Mouse (Mus musculus): ENCODE results near the gene Zan. TPM values are rescaled to one million over a fixed set of nuclear protein-coding genes. Genes with fewer than 3 reads are reported as not detected.
"Not testable (repeated sequence)": the region's sequence is repeated elsewhere in the genome, so short reads cannot be mapped to it uniquely, and the experiment has no call there.

Zan gene
- total RNA-seq, 2 experiments from 2014 or later, result 0.20 to 0.36 TPM

DNA sequence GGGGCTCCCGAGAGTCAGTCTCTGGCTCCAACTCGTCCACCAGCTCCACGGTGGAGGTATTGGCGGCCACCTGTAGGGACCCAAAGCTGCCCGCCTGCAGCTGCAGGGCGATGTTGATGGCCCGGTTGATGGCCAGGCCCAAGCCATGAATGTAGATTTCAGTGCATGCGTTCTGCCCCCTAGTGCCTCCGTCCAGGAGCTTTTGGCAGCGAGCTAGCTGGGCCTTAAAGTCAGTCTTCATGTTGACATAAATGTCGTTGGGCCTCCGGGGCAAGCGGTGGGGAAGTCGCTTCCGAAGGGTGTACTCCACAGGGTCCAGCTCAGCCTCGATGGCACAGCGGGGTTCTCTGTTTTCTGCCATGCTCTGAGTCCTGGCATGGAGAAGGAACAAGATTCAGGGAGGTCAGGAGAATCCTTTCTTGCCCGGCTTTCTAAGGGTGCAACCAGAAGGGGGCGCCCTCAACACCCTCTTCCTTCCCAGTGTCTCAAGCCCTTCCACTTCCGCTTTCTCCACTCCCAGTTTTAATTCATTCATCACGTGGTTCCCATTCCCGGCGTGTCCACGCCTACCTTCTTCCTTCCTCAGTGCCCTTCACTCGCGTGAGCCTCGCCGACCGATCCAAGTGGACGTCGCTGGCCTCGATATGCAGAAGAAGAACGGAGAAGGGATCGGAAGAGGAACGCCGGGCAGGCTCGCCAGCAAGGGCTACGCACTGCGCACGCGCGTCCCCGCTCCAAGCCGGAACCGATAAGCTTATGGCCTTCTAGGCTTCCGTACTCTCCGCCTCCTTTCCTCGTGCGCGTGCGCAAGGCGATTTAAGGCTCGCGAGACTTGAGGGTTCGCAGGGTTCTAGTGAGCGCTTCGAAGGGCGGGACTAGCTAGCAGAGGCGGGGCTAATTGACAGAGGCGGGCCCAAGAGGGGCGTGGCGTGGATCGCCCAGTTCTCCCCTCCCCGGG, 25.1 kb upstream of the Zan start, which contains the start of gene Pop7:
Gene Pop7, minus strand, starts transcription at position 810 of the 958 bp plus-strand sequence.
- DNase-seq (ENCODE audit: low spot score in 2 of 2), result peak; percentile 98 to 100

DNA sequence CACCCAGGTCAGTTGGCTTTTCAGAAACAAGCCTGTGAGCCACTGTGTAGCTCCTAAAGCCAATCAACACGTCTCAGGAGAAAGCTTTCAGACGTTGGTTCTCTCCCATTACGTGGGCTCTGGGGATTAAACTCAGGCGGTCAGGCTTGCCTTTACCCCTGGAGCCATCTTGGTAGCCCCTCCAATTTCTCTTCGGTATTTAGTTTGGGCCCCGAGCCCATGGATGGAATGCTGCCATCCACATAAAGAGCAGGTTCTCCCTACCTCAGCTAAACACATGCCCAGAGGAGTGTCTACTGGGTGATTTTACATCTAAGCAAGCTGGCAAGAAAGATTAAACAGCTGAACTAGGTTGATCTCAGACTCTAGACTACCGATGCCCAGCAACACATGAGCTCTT, 23.3 kb upstream of the Zan start:
- no peak for DNase-seq (ENCODE audit: low spot score in 2 of 2)

DNA sequence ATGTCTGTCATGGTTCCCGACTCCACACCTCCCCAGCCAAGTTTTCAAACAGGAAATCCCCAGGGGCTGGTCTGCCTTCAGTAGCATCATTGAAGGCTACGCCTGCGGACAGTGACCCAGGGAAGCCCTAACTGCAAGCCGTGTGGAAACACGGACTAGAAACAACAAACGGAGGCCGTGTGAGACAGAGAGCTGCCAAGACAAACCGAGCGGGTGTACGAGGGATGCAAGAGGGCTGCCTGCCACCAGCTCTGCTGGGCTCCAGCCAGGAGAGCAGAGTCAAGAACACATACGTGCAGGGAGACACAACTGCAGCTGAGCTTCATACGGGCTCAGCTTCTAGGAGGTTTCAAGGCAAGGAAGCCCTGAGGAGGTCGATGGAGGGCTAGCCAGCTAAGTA, 17.0 kb upstream of the Zan start:
- no peak for DNase-seq (ENCODE audit: low spot score in 2 of 2)

DNA sequence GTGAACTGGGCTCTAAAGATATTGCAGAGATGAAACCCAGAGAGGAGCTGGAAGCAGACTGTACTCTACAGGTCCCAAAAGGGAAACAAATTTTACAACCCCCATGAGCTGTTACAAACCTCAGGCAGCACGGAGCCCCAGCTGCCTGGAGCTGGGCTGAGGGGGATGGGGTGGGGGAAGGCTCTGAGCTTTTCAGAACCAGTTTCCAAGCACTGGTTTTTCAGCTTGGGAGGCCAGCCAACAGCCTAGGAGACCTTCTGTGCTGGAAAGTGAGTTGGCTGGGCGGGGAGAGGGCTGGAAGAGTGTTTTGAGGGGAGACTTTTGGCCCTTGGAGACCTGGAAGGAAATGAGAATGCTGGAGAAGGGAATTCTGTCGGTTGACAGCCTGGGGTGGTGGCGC, 14.7 kb upstream of the Zan start:
- no peak for DNase-seq (ENCODE audit: low spot score in 2 of 2)

DNA sequence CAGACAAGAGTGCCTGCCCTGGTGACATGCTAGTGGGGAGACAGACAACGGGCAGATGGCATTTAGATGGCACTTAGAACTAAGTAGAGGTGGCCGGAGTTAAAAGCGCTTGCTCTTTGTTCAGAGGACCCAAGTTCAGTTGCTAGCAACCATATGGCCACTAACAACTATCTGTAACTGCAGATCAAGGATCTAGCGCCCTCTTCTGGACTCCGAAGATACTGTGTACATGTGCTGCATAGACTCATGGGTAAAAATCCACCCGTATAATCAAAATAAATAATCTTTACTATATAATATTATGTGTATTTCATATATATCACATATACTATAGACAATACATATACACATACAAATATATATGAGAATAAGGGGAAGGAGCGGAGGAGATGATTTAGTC, 10.8 kb upstream of the Zan start:
- no peak for DNase-seq (ENCODE audit: low spot score in 2 of 2)

DNA sequence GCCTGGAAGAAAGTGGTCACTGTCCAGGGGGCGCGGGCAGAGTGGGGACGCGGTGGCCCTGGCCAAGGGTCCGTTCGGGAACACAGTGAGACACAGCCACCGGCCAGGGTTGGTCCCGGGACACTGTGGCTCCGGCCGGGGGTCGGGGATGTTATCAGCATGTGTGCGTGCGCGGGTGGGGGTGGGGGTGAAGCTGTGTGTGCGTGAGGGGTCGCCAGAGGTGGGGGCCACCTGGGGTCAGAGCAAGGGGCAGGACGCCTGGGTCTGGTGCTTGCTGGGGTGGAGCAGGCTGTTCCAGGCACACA, 8.9 kb upstream of the Zan start:
- no peak for DNase-seq (ENCODE audit: low spot score in 2 of 2)

DNA sequence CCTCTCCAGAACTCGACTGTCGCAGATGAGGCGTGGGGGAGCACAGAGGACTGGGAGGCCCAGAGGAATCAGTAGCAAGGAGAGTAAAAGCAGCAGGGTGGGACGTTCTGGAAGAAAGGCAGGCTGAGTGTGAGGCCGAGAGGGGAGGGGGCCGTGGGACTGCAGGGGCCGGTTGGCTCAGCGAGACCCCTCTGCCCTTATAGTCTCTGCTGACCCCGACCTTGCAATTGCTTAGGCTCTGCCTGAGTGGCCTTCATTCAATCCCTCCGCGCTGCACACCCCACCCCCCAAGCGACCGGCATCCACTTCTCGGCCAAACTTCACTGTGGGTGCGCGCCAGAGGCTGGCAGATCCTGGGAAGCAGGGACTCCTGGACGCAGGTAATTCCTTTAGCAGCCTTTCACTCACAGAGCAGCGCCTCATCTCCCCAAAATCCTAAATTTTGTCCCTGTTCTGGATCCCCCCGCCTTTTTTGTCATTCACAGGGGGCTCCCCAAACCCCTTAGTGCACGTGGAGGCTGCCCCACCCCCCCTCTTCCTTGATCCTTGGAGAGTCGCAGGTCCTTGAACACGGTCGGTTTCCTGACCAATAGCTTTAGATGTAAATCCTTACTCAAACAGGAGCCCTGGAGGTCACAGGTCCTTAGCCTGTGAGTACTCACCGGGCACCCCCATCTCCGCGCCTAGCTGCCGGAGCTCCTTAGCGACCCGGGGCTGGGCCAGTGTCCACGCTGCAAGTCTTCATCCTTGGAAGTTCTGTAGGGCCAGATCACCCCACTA, 8.4 kb upstream of the Zan start:
- DNase-seq (ENCODE audit: low spot score in 2 of 2), result no peak

DNA sequence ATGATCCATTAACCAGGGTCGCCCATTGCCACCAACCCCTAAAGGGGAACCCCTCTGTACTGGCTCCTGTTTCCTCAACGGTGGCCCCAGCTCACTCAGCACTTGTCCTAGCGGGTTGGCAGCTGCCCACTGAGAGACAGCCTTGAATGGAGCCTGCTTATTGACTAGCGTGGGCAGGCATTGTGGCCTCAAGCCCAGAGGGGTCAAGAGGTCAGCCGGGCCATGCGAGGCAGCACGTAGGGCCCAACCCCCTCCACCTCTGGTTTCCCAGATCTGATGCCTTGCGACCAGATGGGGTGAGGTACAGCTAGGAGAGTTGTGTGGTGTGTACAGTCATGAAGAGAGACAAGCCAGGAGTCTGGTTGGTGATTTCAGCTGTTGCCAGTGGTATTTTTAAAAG, 5.0 kb upstream of the Zan start:
- DNase-seq (ENCODE audit: low spot score in 2 of 2), result peak in 1 of 2 experiments; percentile 22

DNA sequence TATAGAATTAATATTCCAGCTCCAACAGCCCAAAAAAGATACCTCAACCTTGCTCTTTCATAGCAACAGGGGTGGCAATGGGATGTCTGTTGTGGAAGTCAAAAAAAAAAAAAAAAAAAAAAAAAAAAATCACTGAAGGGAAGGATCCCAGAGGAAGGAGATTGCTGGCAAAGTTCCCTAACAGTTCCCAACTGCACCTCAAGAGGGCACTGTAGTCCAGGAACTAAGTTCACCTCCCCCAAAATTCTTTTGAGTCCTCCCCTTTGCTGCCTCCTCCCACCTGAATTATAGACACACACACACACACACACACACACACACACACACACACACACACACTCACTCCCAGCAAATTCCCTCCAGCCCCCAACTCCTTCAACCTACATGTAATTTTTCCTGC, 4.3 kb upstream of the Zan start:
- peak; percentile 55 to 57 for DNase-seq (ENCODE audit: low spot score in 2 of 2)

DNA sequence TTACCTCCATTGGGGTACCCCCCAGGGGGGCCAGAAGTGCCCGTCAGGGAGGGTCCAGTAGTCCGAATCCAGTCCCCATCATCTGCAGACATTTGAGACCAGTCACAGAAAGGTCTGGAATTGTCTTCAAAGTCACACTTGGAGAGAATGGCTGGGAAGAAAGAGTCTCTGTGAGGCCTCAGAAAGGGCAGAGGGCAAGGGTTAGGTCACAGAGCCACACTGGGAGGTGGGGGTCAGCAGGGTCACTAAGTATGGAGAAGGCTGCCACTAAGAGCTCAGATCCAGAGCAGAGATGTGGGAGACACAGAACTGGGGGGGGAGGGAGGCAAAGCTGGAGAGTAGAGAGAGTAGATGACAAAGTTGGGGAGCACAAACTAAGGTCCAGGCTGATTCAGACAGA, 2.5 kb downstream of the Zan start:
- DNase-seq (ENCODE audit: low spot score in 2 of 2), result no peak

DNA sequence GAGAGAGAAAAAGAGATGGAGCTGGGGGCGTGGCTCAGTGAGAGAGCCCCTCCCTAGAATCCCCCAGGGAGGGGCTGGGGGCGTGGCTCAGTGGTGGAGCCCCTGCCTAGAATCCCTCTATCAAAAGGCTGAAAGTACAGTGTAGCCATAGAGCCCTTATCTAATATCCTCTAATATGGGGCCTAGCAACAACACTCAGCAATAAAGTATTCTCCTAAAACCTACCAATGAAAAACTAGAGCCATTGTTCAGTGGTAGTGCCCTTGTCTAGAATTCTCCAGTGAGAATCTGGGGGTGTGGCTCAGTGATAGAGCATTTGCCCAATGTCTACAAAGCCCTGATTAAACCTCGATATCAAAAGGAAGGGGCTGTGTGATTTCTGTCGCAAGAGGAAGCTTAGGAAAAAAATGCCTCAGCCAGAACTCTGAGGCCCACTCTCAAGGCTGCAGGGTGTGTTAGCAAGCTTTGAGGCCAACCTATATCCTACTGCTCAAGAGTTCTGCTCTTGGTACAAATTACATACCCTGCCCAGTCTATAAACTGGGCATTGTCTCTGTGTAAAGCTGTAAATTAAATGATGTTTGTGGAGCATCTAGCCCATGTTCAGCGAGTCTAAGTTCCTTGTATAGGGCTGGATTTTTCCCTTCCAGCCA, 4.5 kb downstream of the Zan start:
- no peak for DNase-seq (ENCODE audit: low spot score in 2 of 2)

DNA sequence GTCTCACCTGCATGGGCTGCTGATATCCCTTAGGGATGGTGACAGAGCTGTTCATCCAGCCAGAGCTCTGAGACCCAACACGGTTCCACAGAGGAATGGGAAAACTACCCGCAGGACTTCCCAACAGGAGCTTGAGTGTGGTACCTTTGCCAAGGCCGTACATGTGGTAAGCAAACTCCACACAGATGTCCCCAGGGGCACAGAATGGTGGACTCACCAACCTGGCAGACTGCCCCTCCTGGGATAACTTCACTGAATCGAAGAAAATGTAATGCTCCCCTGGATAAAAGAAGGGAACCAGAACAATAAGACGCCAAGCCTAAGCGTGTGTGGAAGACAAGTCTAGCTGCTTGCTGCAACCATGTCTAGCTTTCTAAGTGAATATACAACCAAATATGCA, 9.9 kb downstream of the Zan start:
- no peak for DNase-seq (ENCODE audit: low spot score in 2 of 2)

DNA sequence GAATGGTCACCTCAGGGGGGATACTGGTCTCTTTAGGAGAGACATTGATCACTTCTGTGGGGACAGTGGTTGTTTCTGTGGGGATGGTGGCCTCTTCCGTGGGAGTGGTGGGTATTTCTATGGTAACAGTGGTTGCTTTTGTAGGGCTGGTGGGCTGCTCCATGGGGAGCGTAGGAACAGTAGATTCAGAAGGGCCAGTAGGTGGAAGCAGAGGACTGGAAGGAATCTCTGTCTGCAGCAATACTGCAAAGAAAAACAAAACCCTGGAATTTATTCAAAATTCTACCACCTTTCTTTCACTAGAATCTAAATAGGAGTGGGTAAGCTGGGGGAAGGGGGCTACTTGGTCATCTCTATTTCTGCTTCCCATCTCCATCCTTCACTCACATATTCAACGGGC, 11.8 kb downstream of the Zan start:
- no peak for DNase-seq (ENCODE audit: low spot score in 2 of 2)

DNA sequence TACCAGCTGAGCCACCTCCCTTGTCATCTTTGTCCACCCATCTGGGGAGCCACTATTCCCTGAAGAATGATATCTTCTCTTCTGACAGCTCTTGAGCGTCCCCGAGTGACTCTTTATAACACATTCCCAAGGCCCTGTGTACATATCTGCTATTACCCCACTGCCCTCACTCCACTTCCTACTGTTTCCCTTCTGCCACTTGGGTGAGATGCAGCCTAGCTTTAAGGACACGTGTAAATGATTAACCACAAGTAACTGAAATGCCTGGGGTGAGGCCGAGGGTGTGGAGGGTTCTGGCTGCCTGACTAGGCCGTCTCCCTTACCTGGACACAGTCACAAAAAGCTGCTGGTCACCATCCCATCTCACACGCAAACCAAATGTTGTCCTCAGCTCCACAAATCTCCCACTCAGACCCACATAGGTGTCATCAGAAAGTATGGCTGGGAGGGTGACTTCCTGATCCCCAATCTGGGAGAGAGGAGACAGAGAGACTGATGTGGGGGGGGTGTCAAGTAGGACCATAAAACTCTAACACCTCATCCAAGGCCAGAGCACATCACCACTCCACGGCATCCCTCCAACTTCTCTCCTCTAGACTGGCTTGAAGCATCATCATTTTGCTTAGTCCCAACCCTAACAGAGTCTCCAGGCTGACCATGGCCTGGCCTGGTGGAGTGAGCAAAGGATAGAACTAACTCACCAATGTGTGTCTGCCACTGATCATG, 20.8 kb downstream of the Zan start:
- no peak for DNase-seq (ENCODE audit: low spot score in 2 of 2)

DNA sequence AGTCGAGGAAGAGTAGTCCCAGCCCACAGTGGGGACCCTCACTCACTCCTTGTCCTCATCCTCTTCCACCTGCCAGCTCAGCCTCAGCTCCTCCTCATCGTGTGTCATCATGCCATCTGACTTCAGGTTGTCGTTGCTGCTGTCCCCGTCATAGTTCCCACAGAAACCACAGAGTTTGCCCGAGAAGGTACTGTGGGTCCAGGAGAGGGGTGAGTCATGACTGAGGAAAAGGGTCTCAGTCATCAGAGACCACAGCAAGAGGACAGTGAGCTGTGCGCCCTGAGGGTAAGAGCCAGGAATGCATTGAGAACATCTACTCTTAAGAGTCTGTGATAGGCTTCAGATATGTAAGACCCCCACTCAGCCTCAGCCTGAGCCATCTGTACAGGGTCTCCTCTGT, 21.7 kb downstream of the Zan start:
- DNase-seq (ENCODE audit: low spot score in 2 of 2), result no peak

DNA sequence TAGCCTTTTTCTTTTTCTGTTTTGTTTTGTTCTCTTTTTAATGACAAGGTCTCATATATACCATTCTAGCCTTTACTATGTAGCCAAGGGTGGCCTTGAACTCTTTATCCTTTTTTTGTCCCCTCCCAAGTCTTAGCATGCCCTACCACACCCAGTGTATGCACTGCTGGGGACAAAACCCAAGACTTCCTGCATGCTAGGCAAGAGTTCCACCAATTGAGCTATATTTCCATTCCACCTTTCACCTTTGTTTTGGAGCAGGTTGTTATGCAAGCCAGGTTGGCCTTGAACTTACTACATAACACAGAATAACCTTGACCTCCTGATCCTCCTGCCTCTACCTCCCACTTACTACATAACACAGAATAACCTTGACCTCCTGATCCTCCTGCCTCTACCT, 31.3 kb downstream of the Zan start:
- DNase-seq (ENCODE audit: low spot score in 2 of 2), result no peak

DNA sequence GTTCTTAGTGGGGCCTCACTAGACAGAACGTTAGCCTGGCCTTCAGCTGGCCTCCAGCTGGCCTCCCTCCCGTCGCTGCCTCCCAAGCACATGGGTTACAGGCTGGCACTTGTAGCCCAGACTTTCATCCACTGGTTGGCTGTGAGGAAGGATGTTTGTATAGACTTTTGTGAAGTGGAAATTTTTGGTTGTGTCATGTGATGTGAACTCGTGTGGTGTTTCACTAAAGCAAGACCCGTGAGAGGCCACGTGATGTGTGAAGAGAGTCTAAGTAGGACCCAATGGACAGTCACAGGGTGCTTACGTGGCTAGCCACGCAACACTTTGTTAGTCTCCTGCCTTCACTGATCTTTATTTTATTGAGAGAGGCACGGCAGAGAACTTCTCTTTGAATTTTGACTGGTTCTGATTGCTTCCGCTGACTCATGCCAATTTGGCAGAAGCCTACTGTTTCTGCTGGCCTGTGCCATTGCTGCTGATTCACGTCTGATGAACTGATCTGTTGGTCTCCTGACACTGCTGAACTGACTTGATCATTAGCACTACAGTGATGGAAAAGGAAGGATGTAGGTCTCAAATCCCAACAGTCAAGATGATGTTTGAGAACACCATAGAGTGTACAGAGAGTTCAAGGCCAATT, 36.5 kb downstream of the Zan start:
- no peak for DNase-seq (ENCODE audit: low spot score in 2 of 2)

DNA sequence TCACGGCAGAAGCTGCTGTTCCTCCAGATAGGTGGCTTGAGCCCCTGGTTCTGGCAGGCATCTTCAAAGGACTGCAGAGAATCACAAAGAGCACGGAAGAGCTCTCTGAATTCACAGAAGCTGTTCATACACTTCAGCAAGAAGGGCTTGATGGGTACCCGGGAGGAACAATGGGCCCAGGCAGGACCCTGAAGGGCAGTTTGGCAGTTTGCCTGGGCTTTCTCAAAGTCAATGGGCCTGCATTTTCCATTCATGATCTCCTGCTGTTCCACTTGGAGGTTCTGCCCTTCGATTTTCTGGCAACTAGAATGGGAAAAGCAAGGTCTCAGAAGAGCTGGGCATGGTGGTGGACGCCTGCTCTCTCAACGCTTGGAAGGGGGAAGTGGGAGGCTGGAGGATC, 43.0 kb downstream of the Zan start:
- DNase-seq (ENCODE audit: low spot score in 2 of 2), result no peak

DNA sequence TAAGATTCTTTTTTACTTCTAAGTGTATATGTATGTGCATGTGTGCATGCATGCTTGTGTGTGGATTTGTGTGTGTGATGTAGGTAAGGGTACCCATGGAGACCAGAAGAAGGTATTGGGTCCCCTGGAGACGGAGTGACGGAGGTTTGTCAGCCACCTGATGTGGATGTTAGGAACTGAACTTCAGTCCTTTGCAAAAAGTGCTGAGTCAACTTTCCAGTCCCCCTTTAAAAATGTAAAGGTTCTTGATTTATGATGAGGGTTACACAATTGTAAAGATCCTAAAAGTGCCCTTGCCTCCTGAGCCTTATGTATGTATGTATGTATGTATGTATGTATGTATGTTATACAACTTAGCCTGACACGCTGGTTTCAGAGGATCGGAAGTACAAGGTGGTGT, 46.5 kb downstream of the Zan start:
- not testable (repeated sequence) for DNase-seq (ENCODE audit: low spot score in 2 of 2)

DNA sequence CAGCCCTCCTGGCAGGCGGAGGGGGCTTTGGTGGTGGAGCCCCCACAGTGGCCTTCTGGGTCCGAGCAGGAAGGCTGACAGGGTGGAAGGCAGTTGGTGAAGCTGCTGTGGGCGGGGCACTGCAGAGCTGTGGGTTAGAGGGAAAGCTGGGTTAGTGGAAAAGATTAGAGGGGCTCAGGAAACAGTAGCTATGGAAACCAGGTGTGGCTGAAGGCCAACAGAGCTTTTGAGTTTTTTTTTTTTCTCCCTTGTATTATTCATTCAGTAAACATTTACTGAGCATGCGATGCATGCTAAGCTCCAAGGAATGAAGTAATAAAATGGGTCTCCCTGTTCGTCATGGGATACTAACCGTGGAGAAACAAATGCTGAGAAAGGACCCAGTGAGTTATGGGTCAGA, 51.2 kb downstream of the Zan start:
- DNase-seq (ENCODE audit: low spot score in 2 of 2), result no peak

DNA sequence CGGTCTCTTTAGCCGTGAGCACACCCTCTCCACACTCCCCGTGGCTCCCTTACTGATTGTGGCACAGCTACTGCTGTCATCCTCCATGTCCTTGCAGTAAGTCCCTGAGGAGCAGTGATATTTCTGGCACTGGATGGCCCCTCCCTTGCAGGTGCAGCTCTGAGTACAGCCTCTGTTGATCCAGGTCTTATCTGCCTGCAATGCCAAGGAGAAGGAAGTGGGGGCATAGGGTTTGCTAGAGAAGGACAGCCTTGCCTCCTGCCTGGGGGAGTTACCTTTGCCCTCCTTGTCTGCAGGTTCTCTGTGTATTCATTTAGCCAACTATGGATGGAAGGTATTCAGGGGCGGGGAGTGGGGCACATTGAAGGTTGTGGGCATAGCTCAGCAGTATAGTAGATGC, 57.0 kb downstream of the Zan start:
- no peak for DNase-seq (ENCODE audit: low spot score in 2 of 2)

Measured in adrenal gland, postnatal 4 days (tissue).